Mouse (Mus musculus) small intestine, adult 2 months (tissue): ENCODE results near the gene Dars. TPM values are rescaled to one million over a fixed set of nuclear protein-coding genes. Genes with fewer than 3 reads are reported as not detected.
A peak's percentile ranks its signal among the peaks of the same experiment; 100 is the strongest.

Source experiments
- H3K27ac ChIP-seq: fragments of 200-500 bp; 2 replicates; pipeline ENCODE4 v1.5.1; 2012; ENCODE audit warnings: low read depth, low read length, control low read depth, inconsistent platforms; ENCODE audit not compliant: insufficient read depth
- H3K27me3 ChIP-seq: fragments of 200-500 bp; 2 replicates; pipeline ENCODE4 v1.6.1; 2012; ENCODE audit warnings: mild to moderate bottlenecking, moderate library complexity, low read length, inconsistent platforms; ENCODE audit not compliant: control insufficient read depth, insufficient read depth
- H3K36me3 ChIP-seq: fragments of 200-500 bp; 2 replicates; pipeline ENCODE4 v1.6.1; 2012; ENCODE audit warnings: mild to moderate bottlenecking, low read length, control low read depth, inconsistent platforms; ENCODE audit not compliant: control insufficient read depth, insufficient read depth
- H3K4me1 ChIP-seq: fragments of 200-500 bp; 2 replicates; pipeline ENCODE4 v1.6.1; 2012; ENCODE audit warnings: low read length, inconsistent platforms, mixed read lengths; ENCODE audit not compliant: control insufficient read depth, insufficient read depth, insufficient read length
- H3K4me3 ChIP-seq: fragments of 200-500 bp; 2 replicates; pipeline ENCODE4 v1.5.1; 2012; ENCODE audit warnings: low read depth, mild to moderate bottlenecking, control low read depth, inconsistent platforms, low read length, moderate library complexity
- CTCF ChIP-seq: fragments of 200-500 bp; IDR thresholded peaks from 2 replicates; pipeline ENCODE4 v1.5.1; 2012; ENCODE audit warnings: low read depth, mild to moderate bottlenecking, control low read depth, inconsistent platforms, low read length, moderate library complexity, mixed read lengths; ENCODE audit not compliant: insufficient replicate concordance, insufficient read length; ENCODE audit errors: extremely low read depth
- POLR2A ChIP-seq: fragments of 200-500 bp; IDR thresholded peaks from 2 replicates; pipeline ENCODE4 v1.6.1; 2012; ENCODE audit warnings: low read depth, mild to moderate bottlenecking, control low read depth, inconsistent platforms, low read length, moderate library complexity
- WGBS: fragments of 180-500 bp; shearing (Covaris S2); methylation state at CpG from one replicate; pipeline ENCODE4 v1.1.7; 2018; 5-methylcytosine and 5-hydroxymethylcytosine counted together
- polyA plus RNA-seq: library from polyadenylated mRNA; depleted of rRNA; stranded (reverse); fragments of >200 nt; gene quantifications from 2 replicates; pipeline ENCODE4 v1.2.3, GENCODE M21; 2012; rRNA removed

Dars gene
- 1.3 and 2.3 TPM in 2 replicates for polyA plus RNA-seq

DNA sequence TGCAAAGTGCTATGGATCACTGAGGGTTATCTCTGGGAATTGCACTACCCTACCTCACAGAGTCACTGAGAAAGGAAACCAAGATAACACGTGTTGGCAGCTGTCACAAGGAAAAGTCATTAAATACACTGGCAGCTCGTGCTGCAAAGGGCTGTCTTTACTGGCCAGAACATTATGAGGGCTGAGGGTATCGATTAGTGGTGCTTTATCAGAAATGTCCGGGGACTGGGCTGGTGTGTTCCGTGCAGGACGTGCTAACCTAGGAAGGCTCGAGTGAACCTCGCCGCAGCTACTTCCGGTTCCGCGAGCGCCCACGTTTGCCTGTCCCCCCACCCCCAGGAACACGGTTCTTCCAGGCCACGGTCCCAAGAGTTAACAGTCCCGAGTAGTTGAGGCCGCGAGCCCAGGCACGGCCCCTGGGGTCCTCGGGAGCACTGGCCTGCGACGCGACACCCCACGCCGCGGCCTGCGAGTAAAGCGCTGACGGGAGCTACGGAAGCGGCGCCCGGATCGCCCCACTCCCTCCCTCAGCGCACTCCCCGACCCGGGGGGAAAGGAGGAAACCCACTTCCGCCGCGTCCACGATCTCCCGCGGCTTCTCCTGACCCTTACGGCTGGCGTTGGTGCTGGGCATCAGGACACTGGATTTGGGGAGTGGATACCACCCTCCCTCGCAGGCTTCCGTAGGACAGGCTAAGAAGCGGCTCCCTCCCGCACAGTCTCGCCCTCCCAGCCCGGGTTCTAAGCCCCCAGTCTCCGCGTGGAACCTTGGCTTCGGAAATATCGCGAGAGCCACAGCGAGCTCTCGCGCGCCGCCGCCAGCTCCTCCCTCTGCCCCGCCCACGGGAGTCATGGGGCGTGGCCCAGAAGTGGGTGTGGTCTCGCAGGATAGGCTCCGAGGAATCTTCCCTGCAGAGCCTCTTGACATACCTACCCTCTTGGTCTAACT is at the start of gene Dars:
Gene Dars, minus strand, starts transcription at position 785 of the 949 bp plus-strand sequence.
- under 1% methylated on average over 68 of the region's 68 CpGs for WGBS
- no peaks in the 10 kb centered on the region for H3K27me3 ChIP-seq

DNA sequence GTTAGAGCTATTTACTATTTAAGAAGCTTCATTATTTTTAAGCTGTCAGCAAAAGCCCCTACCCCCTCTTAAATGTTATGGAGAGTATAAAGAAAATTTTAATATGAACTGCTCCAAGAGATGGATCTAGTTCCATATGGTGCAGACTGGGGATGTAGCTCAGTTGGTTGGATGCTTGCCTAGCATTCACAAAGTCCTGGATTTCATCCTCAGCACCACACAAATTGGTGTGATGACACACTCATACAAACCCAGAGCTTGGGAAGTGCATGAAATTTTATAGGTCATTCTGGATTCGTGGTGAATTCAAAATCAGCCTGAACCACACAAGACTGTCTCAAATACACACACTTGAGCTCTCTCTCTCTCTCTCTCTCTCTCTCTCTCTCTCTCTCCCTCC is 49.7 kb upstream of the Dars start:
- WGBS = 38% methylated on average over 1 of the region's 1 CpGs
- Histone ChIP-seq H3K4me3 (no peak overlapping the region), H3K27me3 (no peaks in the 10 kb centered on the region; the same call in 1 of the 2 replicates), H3K4me1 (no peaks in the 10 kb centered on the region), H3K36me3 (no peaks in the 10 kb centered on the region), H3K27ac (no peak overlapping the region)
- TF ChIP-seq CTCF = no peak
- TF ChIP-seq POLR2A = no peak

More for the DNA sequence above, at the start of gene Dars:
- Histone ChIP-seq H3K27ac (peak within 1 kb of the TSS; percentile 93), H3K36me3 (0 out of 2 replicates have a peak, but pooled peaks cover 2% of the 10 kb centered on the region), H3K4me3 (peak within 1 kb of the TSS; percentile 98), H3K4me1 (peaks cover 3% of the 10 kb centered on the region; the same call in 1 of the 2 replicates)
- TF ChIP-seq CTCF (no peak), POLR2A (peak; percentile 82)

DNA sequence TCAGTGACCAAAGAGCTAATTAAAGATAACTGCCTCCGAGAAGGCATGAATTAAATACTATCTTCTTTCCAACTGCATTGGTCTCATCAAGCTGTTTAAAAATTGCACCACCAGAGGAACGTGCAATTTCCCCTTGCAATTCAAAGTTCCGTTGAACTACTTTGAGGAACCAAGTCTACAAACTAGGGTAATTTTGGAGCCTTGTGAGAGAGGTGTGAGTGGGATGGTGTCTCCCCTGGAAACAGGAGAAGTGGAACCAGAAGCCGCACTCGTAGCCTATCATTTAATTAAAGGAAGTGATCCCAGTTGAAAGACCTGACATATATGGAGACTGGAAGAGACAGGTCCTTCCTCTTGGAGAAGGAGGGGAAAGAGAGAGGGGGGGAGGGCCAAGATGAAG is 46.3 kb upstream of the Dars start:
- Histone ChIP-seq H3K4me3 (no peak overlapping the region), H3K36me3 (no peaks in the 10 kb centered on the region), H3K27me3 (no peaks in the 10 kb centered on the region), H3K4me1 (no peaks in the 10 kb centered on the region), H3K27ac (no peak overlapping the region)
- WGBS = 58% methylated on average over 5 of the region's 5 CpGs
- no peak for TF ChIP-seq CTCF
- TF ChIP-seq POLR2A = no peak

DNA sequence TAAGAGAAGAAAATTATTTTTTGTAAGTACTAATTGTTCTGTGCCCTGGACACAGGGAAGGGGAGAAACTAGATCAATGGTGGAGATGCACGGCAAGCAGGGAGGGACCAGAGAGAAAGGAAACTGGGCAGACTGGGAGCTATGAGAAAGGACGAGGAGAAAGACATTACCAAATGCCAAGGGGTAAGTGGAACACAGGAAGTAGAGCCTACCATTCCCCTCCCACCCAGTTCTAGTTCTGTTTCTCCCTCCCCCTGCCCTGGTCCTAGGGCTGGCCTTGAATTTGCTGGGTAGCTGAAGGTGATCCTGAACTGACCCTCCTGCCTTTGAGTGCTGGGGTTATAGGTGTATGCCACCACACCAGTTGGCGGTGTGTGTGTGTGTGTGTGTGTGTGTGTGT is 45.2 kb upstream of the Dars start:
- Histone ChIP-seq H3K36me3 (no peaks in the 10 kb centered on the region), H3K27me3 (no peaks in the 10 kb centered on the region), H3K27ac (no peak overlapping the region), H3K4me3 (no peak overlapping the region), H3K4me1 (no peaks in the 10 kb centered on the region)
- TF ChIP-seq POLR2A = no peak
- no peak for TF ChIP-seq CTCF
- WGBS = 66% methylated on average over 3 of the region's 3 CpGs

DNA sequence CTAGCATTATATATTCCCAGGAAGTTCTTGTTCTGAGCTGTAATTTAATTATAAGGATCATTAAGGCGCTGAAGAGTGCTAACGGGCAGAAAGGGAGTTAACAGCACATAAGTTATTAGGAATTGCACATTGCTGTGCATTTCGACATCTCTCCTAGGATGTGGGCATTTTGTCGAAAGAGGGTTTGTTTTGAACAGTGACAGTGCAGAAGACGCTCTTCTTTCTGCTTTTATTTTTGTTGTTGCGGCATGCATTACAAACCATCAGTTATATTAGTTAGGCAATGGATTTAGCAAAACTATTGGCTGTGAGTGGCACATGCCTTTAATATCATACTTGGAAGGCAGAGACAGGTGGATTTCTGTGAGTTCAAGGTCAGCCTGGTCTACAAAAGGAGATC is 43.6 kb upstream of the Dars start:
- 91% methylated on average over 6 of the region's 6 CpGs for WGBS
- no peak overlapping the region for H3K4me3 ChIP-seq
- H3K4me1 ChIP-seq = no peaks in the 10 kb centered on the region
- no peaks in the 10 kb centered on the region for H3K27me3 ChIP-seq
- no peak overlapping the region for H3K27ac ChIP-seq
- TF ChIP-seq POLR2A (no peak), CTCF (no peak)
- no peaks in the 10 kb centered on the region for H3K36me3 ChIP-seq

DNA sequence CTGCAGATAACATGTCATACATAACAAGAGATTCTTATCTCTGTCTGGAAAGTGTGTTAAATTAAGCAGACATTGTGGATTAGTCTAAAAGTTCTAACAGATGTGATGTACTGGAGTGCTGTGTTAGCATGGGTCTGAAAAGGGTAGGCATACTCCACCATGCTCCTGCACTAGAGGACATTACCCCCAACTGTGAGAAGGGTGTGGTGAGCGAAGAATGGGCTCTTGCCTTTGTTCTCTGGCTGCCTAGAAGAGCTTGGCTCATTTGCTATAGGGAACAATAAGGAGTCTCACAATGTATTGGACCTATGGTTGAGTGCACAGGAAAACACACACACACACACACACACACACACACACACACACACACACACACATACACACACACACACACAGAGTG is 42.3 kb upstream of the Dars start:
- 70% methylated on average over 1 of the region's 1 CpGs for WGBS
- Histone ChIP-seq H3K4me1 (no peaks in the 10 kb centered on the region), H3K4me3 (no peak overlapping the region), H3K27me3 (no peaks in the 10 kb centered on the region), H3K27ac (no peak overlapping the region), H3K36me3 (no peaks in the 10 kb centered on the region)
- TF ChIP-seq CTCF (no peak), POLR2A (no peak)

DNA sequence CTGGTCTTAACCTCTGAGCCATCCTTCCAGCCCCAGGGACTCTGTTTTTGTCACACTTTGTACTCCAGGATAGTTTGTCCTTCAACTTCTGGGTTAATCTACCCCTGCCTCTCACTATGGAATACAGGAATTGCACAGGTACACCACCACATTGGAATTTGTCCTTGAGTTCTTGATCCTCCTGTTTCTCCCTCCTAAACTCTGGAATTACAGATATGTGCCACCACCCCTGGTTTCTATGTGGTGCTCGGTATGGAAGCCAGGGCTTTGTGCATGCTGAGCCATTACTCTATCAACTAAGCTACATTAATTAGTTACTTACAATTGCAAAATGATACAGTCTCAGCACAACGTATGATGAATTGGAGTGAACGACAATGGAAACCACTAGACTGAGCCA is 41.8 kb upstream of the Dars start:
- Histone ChIP-seq H3K27me3 (no peaks in the 10 kb centered on the region), H3K4me3 (no peak overlapping the region), H3K36me3 (no peaks in the 10 kb centered on the region), H3K27ac (no peak overlapping the region), H3K4me1 (no peaks in the 10 kb centered on the region)
- TF ChIP-seq CTCF (no peak), POLR2A (no peak)
- WGBS = 68% methylated on average over 3 of the region's 3 CpGs
